Mouse (Mus musculus): ENCODE measurements around the gene Wdr5. TPM values are rescaled to one million over a fixed set of nuclear protein-coding genes. Genes with fewer than 3 reads are reported as not detected.

Wdr5 gene
- polyA plus RNA-seq, 1 experiment from 2014 or later, result 49.5 TPM

DNA sequence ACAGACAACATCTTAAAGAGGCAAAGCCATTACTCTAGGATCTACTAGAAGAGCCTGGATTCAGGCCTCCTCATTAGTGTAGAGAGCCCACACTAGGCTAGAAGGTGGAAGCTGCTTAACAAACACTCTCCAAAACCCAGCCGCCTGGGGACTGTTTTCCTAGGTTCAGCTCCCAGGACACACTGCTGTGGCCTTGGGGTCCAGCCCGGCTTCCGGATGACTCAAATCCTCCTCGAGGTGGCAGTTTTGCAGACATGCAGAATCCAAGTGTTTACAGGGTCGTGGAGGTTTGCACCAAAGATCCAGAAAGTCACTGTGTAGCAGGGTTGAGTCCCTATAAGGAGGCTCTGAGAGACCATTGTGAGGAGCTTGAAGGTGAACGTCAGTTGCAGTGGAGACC, 42.0 kb downstream of the Wdr5 start:
- 88% methylated on average over 6 of the region's 6 CpGs for WGBS

GRCm38 (mm10) chr2:27560708-27561123, 45.8 kb downstream of the Wdr5 start:
- 81% methylated on average over 7 of the region's 7 CpGs for WGBS
- no peaks in the 10 kb centered on the region for H3K36me3 ChIP-seq (ENCODE audit: control insufficient read depth, insufficient read depth, low read length)
- H3K4me1 ChIP-seq (ENCODE audit: control insufficient read depth, insufficient read depth, low read length), result no peaks in the 10 kb centered on the region
- DNase-seq (ENCODE audit: low spot score) (no peak), ATAC-seq (no peak)
- no peaks in the 10 kb centered on the region for H3K9me3 ChIP-seq (replicated peaks; ENCODE audit: control insufficient read depth, low read length)
- 0 out of 2 replicates have a peak, but pooled peaks cover 3% of the 10 kb centered on the region for H3K27me3 ChIP-seq (replicated peaks; ENCODE audit: control insufficient read depth, insufficient read depth, low read length)
- H3K4me2 ChIP-seq (ENCODE audit: low read length), result no peak overlapping the region
- H3K4me3 ChIP-seq (ENCODE audit: low read depth, low read length), result no peak overlapping the region
- H3K9ac ChIP-seq (ENCODE audit: low read length), result no peak overlapping the region
- H3K27ac ChIP-seq (ENCODE audit: low read depth, low read length), result no peak overlapping the region

More for the DNA sequence above, 42.0 kb downstream of the Wdr5 start:
- Histone ChIP-seq H3K9ac (ENCODE audit: low read length) (no peak overlapping the region), H3K9me3 (replicated peaks; ENCODE audit: control insufficient read depth, low read length) (no peaks in the 10 kb centered on the region), H3K4me1 (ENCODE audit: control insufficient read depth, insufficient read depth, low read length) (no peaks in the 10 kb centered on the region), H3K27me3 (replicated peaks; ENCODE audit: control insufficient read depth, insufficient read depth, low read length) (no peaks in the 10 kb centered on the region), H3K4me2 (ENCODE audit: low read length) (no peak overlapping the region), H3K36me3 (ENCODE audit: control insufficient read depth, insufficient read depth, low read length) (no peaks in the 10 kb centered on the region), H3K4me3 (ENCODE audit: low read depth, low read length) (no peak overlapping the region), H3K27ac (ENCODE audit: low read depth, low read length) (no peak overlapping the region)
- DNase-seq (ENCODE audit: low spot score) (no peak), ATAC-seq (no peak)

GRCm38 (mm10) chr2:27561159-27561558, 46.2 kb downstream of the Wdr5 start:
- Histone ChIP-seq H3K9me3 (replicated peaks; ENCODE audit: control insufficient read depth, low read length) (no peaks in the 10 kb centered on the region), H3K4me2 (ENCODE audit: low read length) (no peak overlapping the region), H3K36me3 (ENCODE audit: control insufficient read depth, insufficient read depth, low read length) (no peaks in the 10 kb centered on the region), H3K27me3 (replicated peaks; ENCODE audit: control insufficient read depth, insufficient read depth, low read length) (peaks cover 3% of the 10 kb centered on the region; the same call in 1 of the 2 replicates), H3K27ac (ENCODE audit: low read depth, low read length) (no peak overlapping the region), H3K9ac (ENCODE audit: low read length) (no peak overlapping the region), H3K4me1 (ENCODE audit: control insufficient read depth, insufficient read depth, low read length) (no peaks in the 10 kb centered on the region), H3K4me3 (ENCODE audit: low read depth, low read length) (no peak overlapping the region)
- ATAC-seq (no peak), DNase-seq (ENCODE audit: low spot score) (no peak)
- WGBS, result 85% methylated on average over 1 of the region's 1 CpGs

- Histone ChIP-seq H3K9ac (ENCODE audit: low read length) (no peak overlapping the region), H3K4me1 (ENCODE audit: control insufficient read depth, insufficient read depth, low read length) (no peaks in the 10 kb centered on the region), H3K27me3 (replicated peaks; ENCODE audit: control insufficient read depth, insufficient read depth, low read length) (peaks cover 5% of the 10 kb centered on the region; the same call in 1 of the 2 replicates), H3K27ac (ENCODE audit: low read depth, low read length) (no peak overlapping the region), H3K4me3 (ENCODE audit: low read depth, low read length) (no peak overlapping the region), H3K9me3 (replicated peaks; ENCODE audit: control insufficient read depth, low read length) (no peaks in the 10 kb centered on the region), H3K4me2 (ENCODE audit: low read length) (no peak overlapping the region), H3K36me3 (ENCODE audit: control insufficient read depth, insufficient read depth, low read length) (no peaks in the 10 kb centered on the region)
- ATAC-seq, result no peak
- no peak for DNase-seq (ENCODE audit: low spot score)
- WGBS, result 98% methylated on average over 3 of the region's 3 CpGs
These were observed 46.9 kb downstream of the Wdr5 start for GRCm38 (mm10) chr2:27561829-27562228.

GRCm38 (mm10) chr2:27563641-27564148, 48.7 kb downstream of the Wdr5 start:
- peaks cover 21% of the 10 kb centered on the region for H3K27me3 ChIP-seq (replicated peaks; ENCODE audit: control insufficient read depth, insufficient read depth, low read length)

GRCm38 (mm10) chr2:27564694-27565093, 49.7 kb downstream of the Wdr5 start:
- DNase-seq (ENCODE audit: low spot score), result no peak
- Histone ChIP-seq H3K27ac (ENCODE audit: low read depth, low read length) (no peak overlapping the region), H3K27me3 (replicated peaks; ENCODE audit: control insufficient read depth, insufficient read depth, low read length) (peaks cover 22% of the 10 kb centered on the region), H3K9me3 (replicated peaks; ENCODE audit: control insufficient read depth, low read length) (no peaks in the 10 kb centered on the region), H3K4me3 (ENCODE audit: low read depth, low read length) (no peak overlapping the region), H3K36me3 (ENCODE audit: control insufficient read depth, insufficient read depth, low read length) (no peaks in the 10 kb centered on the region), H3K4me1 (ENCODE audit: control insufficient read depth, insufficient read depth, low read length) (no peaks in the 10 kb centered on the region), H3K9ac (ENCODE audit: low read length) (no peak overlapping the region), H3K4me2 (ENCODE audit: low read length) (no peak overlapping the region)
- ATAC-seq, result no peak
- WGBS, result 92% methylated on average over 4 of the region's 4 CpGs

More at GRCm38 (mm10) chr2:27563641-27564148, 48.7 kb downstream of the Wdr5 start:
- no peak overlapping the region for H3K4me2 ChIP-seq (ENCODE audit: low read length)
- no peak for ATAC-seq
- no peaks in the 10 kb centered on the region for H3K36me3 ChIP-seq (ENCODE audit: control insufficient read depth, insufficient read depth, low read length)
- H3K4me1 ChIP-seq (ENCODE audit: control insufficient read depth, insufficient read depth, low read length), result no peaks in the 10 kb centered on the region
- WGBS, result 83% methylated on average over 9 of the region's 9 CpGs
- DNase-seq (ENCODE audit: low spot score), result no peak
- no peak overlapping the region for H3K27ac ChIP-seq (ENCODE audit: low read depth, low read length)
- H3K9ac ChIP-seq (ENCODE audit: low read length), result no peak overlapping the region
- no peaks in the 10 kb centered on the region for H3K9me3 ChIP-seq (replicated peaks; ENCODE audit: control insufficient read depth, low read length)
- H3K4me3 ChIP-seq (ENCODE audit: low read depth, low read length), result no peak overlapping the region

GRCm38 (mm10) chr2:27565316-27566103, 50.6 kb downstream of the Wdr5 start:
- no peak overlapping the region for H3K9ac ChIP-seq (ENCODE audit: low read length)
- WGBS, result 66% methylated on average over 12 of the region's 12 CpGs
- H3K27ac ChIP-seq (ENCODE audit: low read depth, low read length), result no peak overlapping the region
- H3K4me2 ChIP-seq (ENCODE audit: low read length), result no peak overlapping the region
- H3K9me3 ChIP-seq (replicated peaks; ENCODE audit: control insufficient read depth, low read length), result no peaks in the 10 kb centered on the region
- ATAC-seq (no peak), DNase-seq (ENCODE audit: low spot score) (no peak)
- peaks cover 24% of the 10 kb centered on the region for H3K27me3 ChIP-seq (replicated peaks; ENCODE audit: control insufficient read depth, insufficient read depth, low read length)
- H3K4me1 ChIP-seq (ENCODE audit: control insufficient read depth, insufficient read depth, low read length), result no peaks in the 10 kb centered on the region
- H3K36me3 ChIP-seq (ENCODE audit: control insufficient read depth, insufficient read depth, low read length), result no peaks in the 10 kb centered on the region
- no peak overlapping the region for H3K4me3 ChIP-seq (ENCODE audit: low read depth, low read length)

DNA sequence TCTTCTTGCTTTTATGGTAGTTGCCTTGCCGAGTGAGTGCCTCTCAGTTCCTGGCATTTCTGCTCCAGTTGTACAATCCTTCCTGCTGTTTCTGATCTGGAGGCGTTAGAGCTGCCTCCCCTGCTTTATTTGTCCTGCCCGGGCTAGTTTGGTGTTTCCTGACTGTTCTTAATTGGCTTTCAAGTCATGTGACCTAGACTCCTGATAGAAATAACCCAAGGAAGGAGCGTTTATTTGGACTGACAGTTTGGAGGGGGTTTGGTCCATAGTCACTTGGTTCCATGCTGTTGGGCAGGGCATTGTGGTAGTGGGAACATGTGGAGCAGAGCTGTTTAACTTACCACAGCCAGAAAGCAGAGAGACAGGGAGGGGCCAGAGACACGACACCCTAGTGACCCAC, 55.9 kb downstream of the Wdr5 start:
- Histone ChIP-seq H3K27me3 (replicated peaks; ENCODE audit: control insufficient read depth, insufficient read depth, low read length) (peaks cover 39% of the 10 kb centered on the region), H3K9me3 (replicated peaks; ENCODE audit: control insufficient read depth, low read length) (no peaks in the 10 kb centered on the region), H3K4me1 (ENCODE audit: control insufficient read depth, insufficient read depth, low read length) (peaks cover 19% of the 10 kb centered on the region), H3K9ac (ENCODE audit: low read length) (no peak overlapping the region), H3K4me2 (ENCODE audit: low read length) (no peak overlapping the region), H3K36me3 (ENCODE audit: control insufficient read depth, insufficient read depth, low read length) (no peaks in the 10 kb centered on the region), H3K4me3 (ENCODE audit: low read depth, low read length) (no peak overlapping the region), H3K27ac (ENCODE audit: low read depth, low read length) (no peak overlapping the region)
- DNase-seq (ENCODE audit: low spot score) (no peak), ATAC-seq (no peak)
- 41% methylated on average over 5 of the region's 5 CpGs for WGBS

GRCm38 (mm10) chr2:27572261-27572793, 57.4 kb downstream of the Wdr5 start:
- H3K27ac ChIP-seq (ENCODE audit: low read depth, low read length), result peak overlapping the region; percentile 72
- ATAC-seq (peak; percentile 67; the same call in 1 of the 2 replicates), DNase-seq (ENCODE audit: low spot score) (no peak)
- peaks cover 37% of the 10 kb centered on the region for H3K27me3 ChIP-seq (replicated peaks; ENCODE audit: control insufficient read depth, insufficient read depth, low read length)
- peaks cover 19% of the 10 kb centered on the region for H3K4me1 ChIP-seq (ENCODE audit: control insufficient read depth, insufficient read depth, low read length)
- no peaks in the 10 kb centered on the region for H3K36me3 ChIP-seq (ENCODE audit: control insufficient read depth, insufficient read depth, low read length)
- H3K4me2 ChIP-seq (ENCODE audit: low read length), result peak overlapping the region; percentile 37
- H3K9ac ChIP-seq (ENCODE audit: low read length), result no peak overlapping the region
- H3K9me3 ChIP-seq (replicated peaks; ENCODE audit: control insufficient read depth, low read length), result no peaks in the 10 kb centered on the region
- no peak overlapping the region for H3K4me3 ChIP-seq (ENCODE audit: low read depth, low read length)
- WGBS, result 39% methylated on average over 8 of the region's 8 CpGs
